Mouse (Mus musculus): ENCODE results near the gene Siah3.

DNA sequence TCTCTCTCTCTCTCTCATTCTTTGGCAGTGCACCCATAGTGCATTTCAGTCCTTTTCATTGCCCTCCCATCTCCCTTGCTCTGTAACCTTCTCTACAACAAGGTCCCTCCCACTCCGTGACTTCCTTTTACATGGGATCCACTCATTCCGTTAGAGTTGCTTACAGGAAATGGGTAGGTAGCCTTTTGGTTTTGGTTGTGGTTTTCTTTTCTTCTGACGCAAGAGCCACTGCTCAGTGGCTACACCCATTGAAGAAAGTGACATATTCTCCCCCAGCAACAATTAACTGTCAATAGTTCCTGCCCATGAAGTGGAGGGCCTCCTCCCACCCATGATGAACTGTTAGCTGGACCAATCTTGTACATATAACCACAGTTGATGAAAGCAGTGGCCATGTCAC, 60.4 kb downstream of the Siah3 start:
- TF ChIP-seq CTCF (IDR thresholded peaks at IDR 0.05; ENCODE audit: borderline replicate concordance, extremely low read depth, insufficient read depth, insufficient read length) (no peak), POLR2A (IDR thresholded peaks at IDR 0.05; ENCODE audit: borderline replicate concordance, extremely low read depth, insufficient read depth, insufficient read length, poor library complexity, severe bottlenecking) (no peak)

Data from brain, embryonic 14.5 days (tissue).